Mouse (Mus musculus): ENCODE data around the gene Etfrf1. TPM values are rescaled to one million over a fixed set of nuclear protein-coding genes. Genes with fewer than 3 reads are reported as not detected.

The Etfrf1 gene
- total and polyA plus RNA-seq, 2 experiments from 2014 or later, result 31.8 to 86.9 TPM

GRCm38 (mm10) chr6:145193446-145193845, 17.5 kb upstream of the Etfrf1 start:
- no peak overlapping the region for H3K9ac ChIP-seq (replicated peaks; ENCODE audit: low read depth, low read length)
- TF ChIP-seq CTCF (IDR thresholded peaks at IDR 0.05; ENCODE audit: low read depth), result no peak
- TF ChIP-seq EP300 (IDR thresholded peaks at IDR 0.05; ENCODE audit: low read depth), result no peak
- no peak overlapping the region for H3K4me3 ChIP-seq (ENCODE audit: low read depth, low read length)
- no peaks in the 10 kb centered on the region for H3K27me3 ChIP-seq (ENCODE audit: control insufficient read depth, insufficient read depth, low read length)
- no peak overlapping the region for H3K27ac ChIP-seq (ENCODE audit: low read depth)
- no peak overlapping the region for H3K4me2 ChIP-seq (ENCODE audit: low read depth, low read length)
- H3K4me1 ChIP-seq (ENCODE audit: control insufficient read depth, insufficient read depth), result no peaks in the 10 kb centered on the region
- 73% methylated on average over 11 of the region's 11 CpGs for WGBS
- ATAC-seq (ENCODE audit: insufficient read depth, low read depth) (no peak), DNase-seq (ENCODE audit: low spot score) (no peak)
- no peaks in the 10 kb centered on the region for H3K9me3 ChIP-seq (replicated peaks; ENCODE audit: control insufficient read depth, low read length)
- no peaks in the 10 kb centered on the region; the same call in 1 of the 2 replicates for H3K36me3 ChIP-seq (replicated peaks; ENCODE audit: control insufficient read depth, insufficient read depth, low read length)

GRCm38 (mm10) chr6:145197949-145198686, 12.8 kb upstream of the Etfrf1 start:
- Histone ChIP-seq H3K4me1 (ENCODE audit: control insufficient read depth, insufficient read depth) (no peaks in the 10 kb centered on the region), H3K9me3 (replicated peaks; ENCODE audit: control insufficient read depth, low read length) (no peaks in the 10 kb centered on the region), H3K27ac (ENCODE audit: low read depth) (no peak overlapping the region), H3K4me2 (ENCODE audit: low read depth, low read length) (no peak overlapping the region), H3K4me3 (ENCODE audit: low read depth, low read length) (no peak overlapping the region), H3K36me3 (replicated peaks; ENCODE audit: control insufficient read depth, insufficient read depth, low read length) (no peaks in the 10 kb centered on the region), H3K9ac (replicated peaks; ENCODE audit: low read depth, low read length) (no peak overlapping the region), H3K27me3 (ENCODE audit: control insufficient read depth, insufficient read depth, low read length) (no peaks in the 10 kb centered on the region)
- DNase-seq (ENCODE audit: low spot score) (no peak), ATAC-seq (ENCODE audit: insufficient read depth, low read depth) (no peak)
- 88% methylated on average over 8 of the region's 8 CpGs for WGBS
- TF ChIP-seq EP300 (IDR thresholded peaks at IDR 0.05; ENCODE audit: low read depth) (no peak), CTCF (IDR thresholded peaks at IDR 0.05; ENCODE audit: low read depth) (no peak)

- Histone ChIP-seq H3K27me3 (ENCODE audit: control insufficient read depth, insufficient read depth, low read length) (no peaks in the 10 kb centered on the region), H3K9me3 (replicated peaks; ENCODE audit: control insufficient read depth, low read length) (no peaks in the 10 kb centered on the region), H3K4me2 (ENCODE audit: low read depth, low read length) (no peak overlapping the region), H3K4me3 (ENCODE audit: low read depth, low read length) (no peak overlapping the region), H3K27ac (ENCODE audit: low read depth) (no peak overlapping the region), H3K36me3 (replicated peaks; ENCODE audit: control insufficient read depth, insufficient read depth, low read length) (no peaks in the 10 kb centered on the region), H3K4me1 (ENCODE audit: control insufficient read depth, insufficient read depth) (no peaks in the 10 kb centered on the region), H3K9ac (replicated peaks; ENCODE audit: low read depth, low read length) (no peak overlapping the region)
- TF ChIP-seq CTCF (IDR thresholded peaks at IDR 0.05; ENCODE audit: low read depth) (no peak), EP300 (IDR thresholded peaks at IDR 0.05; ENCODE audit: low read depth) (no peak)
- DNase-seq (ENCODE audit: low spot score), result no peak
- ATAC-seq (ENCODE audit: insufficient read depth, low read depth), result no peak
- WGBS, result 76% methylated on average over 13 of the region's 13 CpGs
Measured at GRCm38 (mm10) chr6:145202432-145203125, 8.4 kb upstream of the Etfrf1 start.

GRCm38 (mm10) chr6:145204440-145204839, 6.5 kb upstream of the Etfrf1 start:
- ATAC-seq (ENCODE audit: insufficient read depth, low read depth) (no peak), DNase-seq (ENCODE audit: low spot score) (no peak)
- H3K4me3 ChIP-seq (ENCODE audit: low read depth, low read length), result no peak overlapping the region
- no peaks in the 10 kb centered on the region for H3K36me3 ChIP-seq (replicated peaks; ENCODE audit: control insufficient read depth, insufficient read depth, low read length)
- H3K27me3 ChIP-seq (ENCODE audit: control insufficient read depth, insufficient read depth, low read length), result no peaks in the 10 kb centered on the region
- 93% methylated on average over 6 of the region's 6 CpGs for WGBS
- TF ChIP-seq CTCF (IDR thresholded peaks at IDR 0.05; ENCODE audit: low read depth) (no peak), EP300 (IDR thresholded peaks at IDR 0.05; ENCODE audit: low read depth) (no peak)
- H3K9ac ChIP-seq (replicated peaks; ENCODE audit: low read depth, low read length), result no peak overlapping the region
- H3K4me2 ChIP-seq (ENCODE audit: low read depth, low read length), result no peak overlapping the region
- H3K4me1 ChIP-seq (ENCODE audit: control insufficient read depth, insufficient read depth), result no peaks in the 10 kb centered on the region
- no peaks in the 10 kb centered on the region for H3K9me3 ChIP-seq (replicated peaks; ENCODE audit: control insufficient read depth, low read length)
- no peak overlapping the region for H3K27ac ChIP-seq (ENCODE audit: low read depth)

DNA sequence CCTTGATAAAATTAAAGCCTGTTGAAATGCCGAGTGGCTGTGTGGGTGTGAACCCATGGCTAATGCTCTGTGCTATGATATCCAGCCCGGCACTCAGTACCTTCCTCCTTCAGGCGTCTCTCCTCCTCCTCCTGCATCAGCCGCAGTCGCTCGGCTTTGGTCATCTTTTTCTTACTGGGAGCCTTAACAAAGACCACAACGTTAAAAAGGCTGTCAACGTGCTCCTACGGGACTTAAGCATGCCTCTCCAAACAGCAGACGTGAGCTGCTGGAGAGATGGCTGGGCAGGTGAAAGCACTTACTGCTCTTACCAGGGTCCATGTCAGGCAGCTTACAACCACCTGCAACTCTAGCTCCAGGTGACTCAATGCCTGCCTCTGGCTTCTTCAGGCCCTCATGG, 5.8 kb upstream of the Etfrf1 start:
- 65% methylated on average over 10 of the region's 10 CpGs for WGBS
- Histone ChIP-seq H3K9ac (replicated peaks; ENCODE audit: low read depth, low read length) (no peak overlapping the region), H3K27ac (ENCODE audit: low read depth) (no peak overlapping the region), H3K4me2 (ENCODE audit: low read depth, low read length) (no peak overlapping the region), H3K27me3 (ENCODE audit: control insufficient read depth, insufficient read depth, low read length) (no peaks in the 10 kb centered on the region), H3K4me3 (ENCODE audit: low read depth, low read length) (no peak overlapping the region), H3K36me3 (replicated peaks; ENCODE audit: control insufficient read depth, insufficient read depth, low read length) (no peaks in the 10 kb centered on the region), H3K9me3 (replicated peaks; ENCODE audit: control insufficient read depth, low read length) (no peaks in the 10 kb centered on the region), H3K4me1 (ENCODE audit: control insufficient read depth, insufficient read depth) (no peaks in the 10 kb centered on the region)
- no peak for ATAC-seq (ENCODE audit: insufficient read depth, low read depth)
- no peak for TF ChIP-seq CTCF (IDR thresholded peaks at IDR 0.05; ENCODE audit: low read depth)
- no peak for TF ChIP-seq EP300 (IDR thresholded peaks at IDR 0.05; ENCODE audit: low read depth)
- no peak for DNase-seq (ENCODE audit: low spot score)

Data from heart, postnatal 0 days (tissue).